Mouse (Mus musculus): ENCODE measurements around the gene Cops2. TPM values are rescaled to one million over a fixed set of nuclear protein-coding genes. Genes with fewer than 3 reads are reported as not detected.

The Cops2 gene
- polyA plus RNA-seq, 1 experiment from 2014 or later: 111 TPM

- Histone ChIP-seq H3K9me3 (ENCODE audit: control insufficient read depth, low read length) (no peaks in the 10 kb centered on the region), H3K27ac (replicated peaks; ENCODE audit: low read depth, low read length) (no peak overlapping the region), H3K27me3 (ENCODE audit: control insufficient read depth, insufficient read depth, low read length) (no peaks in the 10 kb centered on the region), H3K36me3 (ENCODE audit: control insufficient read depth, insufficient read depth, low read length) (no peaks in the 10 kb centered on the region), H3K4me1 (ENCODE audit: control insufficient read depth, insufficient read depth, low read length) (0 out of 2 replicates have a peak, but pooled peaks cover 2% of the 10 kb centered on the region), H3K4me2 (ENCODE audit: low read depth, severe bottlenecking) (no peak overlapping the region), H3K9ac (ENCODE audit: low read length) (no peak overlapping the region), H3K4me3 (ENCODE audit: low read depth, low read length) (no peak overlapping the region)
- DNase-seq (ENCODE audit: low spot score): no peak
- no peak for ATAC-seq (ENCODE audit: insufficient number of reproducible peaks, low FRiP score, low TSS enrichment, low read depth)
- WGBS: 49% methylated on average over 4 of the region's 4 CpGs
These were observed 75.1 kb downstream of the Cops2 start for GRCm38 (mm10) chr2:125783868-125784267.

- Histone ChIP-seq H3K27me3 (ENCODE audit: control insufficient read depth, insufficient read depth, low read length) (no peaks in the 10 kb centered on the region), H3K9me3 (ENCODE audit: control insufficient read depth, low read length) (no peaks in the 10 kb centered on the region), H3K36me3 (ENCODE audit: control insufficient read depth, insufficient read depth, low read length) (no peaks in the 10 kb centered on the region), H3K4me1 (ENCODE audit: control insufficient read depth, insufficient read depth, low read length) (0 out of 2 replicates have a peak, but pooled peaks cover 2% of the 10 kb centered on the region), H3K4me2 (ENCODE audit: low read depth, severe bottlenecking) (peak within 1 kb of the TSS; percentile 53), H3K9ac (ENCODE audit: low read length) (peak within 1 kb of the TSS; percentile 87), H3K4me3 (ENCODE audit: low read depth, low read length) (peak within 1 kb of the TSS; percentile 87), H3K27ac (replicated peaks; ENCODE audit: low read depth, low read length) (0 out of 2 replicates have a peak within 1 kb of the TSS, but pooled peaks have one; percentile 56)
- WGBS: 0% methylated on average over 25 of the region's 28 CpGs
- DNase-seq (ENCODE audit: low spot score): peak; percentile 94
- ATAC-seq (ENCODE audit: insufficient number of reproducible peaks, low FRiP score, low TSS enrichment, low read depth): peak; percentile 91
These were observed 76.2 kb downstream of the Cops2 start, which contains the start of gene Secisbp2l for GRCm38 (mm10) chr2:125782719-125783109. Gene Secisbp2l (minus strand): TSS chr2:125782870.

- Histone ChIP-seq H3K9me3 (ENCODE audit: control insufficient read depth, low read length) (no peaks in the 10 kb centered on the region), H3K36me3 (ENCODE audit: control insufficient read depth, insufficient read depth, low read length) (no peaks in the 10 kb centered on the region), H3K27ac (replicated peaks; ENCODE audit: low read depth, low read length) (0 out of 2 replicates have a peak overlapping the region, but pooled peaks have one; percentile 56), H3K4me2 (ENCODE audit: low read depth, severe bottlenecking) (peak overlapping the region; percentile 53), H3K27me3 (ENCODE audit: control insufficient read depth, insufficient read depth, low read length) (no peaks in the 10 kb centered on the region), H3K4me3 (ENCODE audit: low read depth, low read length) (peak overlapping the region; percentile 87), H3K9ac (ENCODE audit: low read length) (peak overlapping the region; percentile 87), H3K4me1 (ENCODE audit: control insufficient read depth, insufficient read depth, low read length) (0 out of 2 replicates have a peak, but pooled peaks cover 2% of the 10 kb centered on the region)
- WGBS: 3% methylated on average over 41 of the region's 44 CpGs
- DNase-seq (ENCODE audit: low spot score) (no peak), ATAC-seq (ENCODE audit: insufficient number of reproducible peaks, low FRiP score, low TSS enrichment, low read depth) (peak; percentile 4; the same call in 1 of the 2 replicates)
These were observed 76.8 kb downstream of the Cops2 start for GRCm38 (mm10) chr2:125781978-125782718.

GRCm38 (mm10) chr2:125781006-125781405 lies 77.9 kb downstream of the Cops2 start:
- H3K27ac ChIP-seq (replicated peaks; ENCODE audit: low read depth, low read length): no peak overlapping the region
- DNase-seq (ENCODE audit: low spot score): no peak
- no peak overlapping the region for H3K9ac ChIP-seq (ENCODE audit: low read length)
- no peak overlapping the region for H3K4me2 ChIP-seq (ENCODE audit: low read depth, severe bottlenecking)
- H3K9me3 ChIP-seq (ENCODE audit: control insufficient read depth, low read length): no peaks in the 10 kb centered on the region
- WGBS: 86% methylated on average over 2 of the region's 2 CpGs
- no peaks in the 10 kb centered on the region for H3K27me3 ChIP-seq (ENCODE audit: control insufficient read depth, insufficient read depth, low read length)
- ATAC-seq (ENCODE audit: insufficient number of reproducible peaks, low FRiP score, low TSS enrichment, low read depth): no peak
- no peak overlapping the region for H3K4me3 ChIP-seq (ENCODE audit: low read depth, low read length)
- H3K4me1 ChIP-seq (ENCODE audit: control insufficient read depth, insufficient read depth, low read length): 0 out of 2 replicates have a peak, but pooled peaks cover 2% of the 10 kb centered on the region
- H3K36me3 ChIP-seq (ENCODE audit: control insufficient read depth, insufficient read depth, low read length): no peaks in the 10 kb centered on the region

Other genes with a start within 250 kb of the Cops2 start
- gene Cep152, start 234.0 kb downstream of the Cops2 start, polyA plus RNA-seq (2014; fragmentation: Nextera tagmentation; extraction: Ambion mirVana): 9.1 and 9.9 TPM in 2 replicates
- 224 and 232 TPM in 2 replicates for gene Eid1, start 186.0 kb downstream of the Cops2 start, polyA plus RNA-seq (2014; fragmentation: Nextera tagmentation; extraction: Ambion mirVana)
- gene Shc4, start 135.0 kb downstream of the Cops2 start, polyA plus RNA-seq (2014; fragmentation: Nextera tagmentation; extraction: Ambion mirVana): 1.1 and 1.2 TPM in 2 replicates
- gene Secisbp2l, start 76.3 kb downstream of the Cops2 start, polyA plus RNA-seq (2014; fragmentation: Nextera tagmentation; extraction: Ambion mirVana): 22.1 and 23.5 TPM in 2 replicates
- gene Galk2, start within 50 bp of the Cops2 start, polyA plus RNA-seq (2014; fragmentation: Nextera tagmentation; extraction: Ambion mirVana): 35.4 and 38.7 TPM in 2 replicates
- gene Fgf7, start 175.5 kb upstream of the Cops2 start, polyA plus RNA-seq (2014; fragmentation: Nextera tagmentation; extraction: Ambion mirVana): 0.70 and 1.8 TPM in 2 replicates

All from limb, embryonic 11.5 days (tissue).